Mouse (Mus musculus) intestine, embryonic 14.5 days (tissue): ENCODE data around the gene Atp6v0a1. TPM values are rescaled to one million over a fixed set of nuclear protein-coding genes. Genes with fewer than 3 reads are reported as not detected.

ENCODE experiments used
- ATAC-seq: fragments of 200-750 bp; cut with Nextera tagmentation; replicated peaks from 2 replicates; pipeline ENCODE4 v1.8.0; 2017; ENCODE audit warnings: low read depth, moderate number of reproducible peaks, moderate TSS enrichment, moderate library complexity; ENCODE audit not compliant: low FRiP score, low TSS enrichment
- DNase-seq: peaks from one replicate; pipeline ENCODE4 v3.0.0-alpha.2; 2018; ENCODE audit warnings: low spot score
- H3K27ac ChIP-seq: fragments of 300-500 bp; sonication (generic); 2 replicates; pipeline ENCODE4 v1.5.1; 2014; ENCODE audit warnings: low read depth, mild to moderate bottlenecking, control low read depth
- H3K27me3 ChIP-seq: fragments of 300-500 bp; sonication (generic); replicated peaks from 2 replicates; pipeline ENCODE4 v1.6.1; 2014; ENCODE audit warnings: low read length, control low read depth; ENCODE audit not compliant: control insufficient read depth, insufficient read depth
- H3K36me3 ChIP-seq: fragments of 300-500 bp; sonication (generic); 2 replicates; pipeline ENCODE4 v1.6.1; 2014; ENCODE audit warnings: low read length, control low read depth; ENCODE audit not compliant: control insufficient read depth, insufficient read depth
- H3K4me1 ChIP-seq: fragments of 300-500 bp; sonication (generic); replicated peaks from 2 replicates; pipeline ENCODE4 v1.6.1; 2014; ENCODE audit warnings: low read length, control low read depth, mixed read lengths; ENCODE audit not compliant: control insufficient read depth, insufficient read depth
- H3K4me2 ChIP-seq: fragments of 300-500 bp; sonication (generic); 2 replicates; pipeline ENCODE4 v1.6.1; 2014; ENCODE audit warnings: low read length
- H3K4me3 ChIP-seq: fragments of 300-500 bp; sonication (generic); 2 replicates; pipeline ENCODE4 v1.5.1; 2014; ENCODE audit warnings: low read depth, low read length, control low read depth, mixed read lengths
- H3K9ac ChIP-seq: fragments of 300-500 bp; sonication (generic); 2 replicates; pipeline ENCODE4 v1.6.1; 2014; ENCODE audit warnings: mild to moderate bottlenecking, low read length
- H3K9me3 ChIP-seq: fragments of 300-500 bp; sonication (generic); 2 replicates; pipeline ENCODE4 v1.6.1; 2016; ENCODE audit warnings: low read length, control low read depth; ENCODE audit not compliant: control insufficient read depth
- WGBS: fragments of 180-500 bp; shearing (Covaris S2); extraction: QIAGEN DNeasy Blood & Tissue Kit; methylation state at CpG from one replicate; pipeline ENCODE4 v1.1.7; 2014; 5-methylcytosine and 5-hydroxymethylcytosine counted together
- polyA plus RNA-seq: library from polyadenylated mRNA; unstranded; fragments of >200 nt; fragmentation: Nextera tagmentation; extraction: Ambion mirVana; gene quantifications from 2 replicates; pipeline ENCODE4 v1.2.1, GENCODE M21; 2014

Atp6v0a1 gene
- polyA plus RNA-seq, 1 experiment from 2014 or later: 30.6 TPM

DNA sequence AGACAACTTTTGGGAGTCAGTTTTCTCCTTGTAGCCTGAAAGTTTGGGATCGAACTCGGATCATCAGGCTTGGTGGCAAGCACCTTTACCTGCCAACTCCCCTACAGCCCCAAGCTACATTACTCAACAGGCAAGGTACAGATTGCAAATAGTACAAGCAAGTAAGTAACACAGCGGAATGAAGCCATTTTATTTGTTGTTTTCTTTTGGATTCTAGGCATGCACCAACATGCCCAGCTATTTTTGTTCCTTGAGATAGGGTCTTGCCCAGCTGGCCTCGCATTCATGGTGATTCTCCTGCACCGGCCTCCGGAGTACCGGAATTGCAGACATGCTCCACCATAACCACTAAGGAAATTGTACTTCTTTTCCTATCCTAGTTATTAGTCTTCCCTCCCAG lies 36.0 kb upstream of the Atp6v0a1 start:
- DNase-seq: no peak
- Histone ChIP-seq H3K4me3 (no peak overlapping the region), H3K4me2 (no peak overlapping the region), H3K9me3 (no peaks in the 10 kb centered on the region), H3K9ac (no peak overlapping the region), H3K4me1 (peaks cover 15% of the 10 kb centered on the region), H3K27ac (no peak overlapping the region), H3K36me3 (no peaks in the 10 kb centered on the region), H3K27me3 (peaks cover 14% of the 10 kb centered on the region)
- no peak for ATAC-seq
- WGBS: 97% methylated on average over 7 of the region's 7 CpGs

DNA sequence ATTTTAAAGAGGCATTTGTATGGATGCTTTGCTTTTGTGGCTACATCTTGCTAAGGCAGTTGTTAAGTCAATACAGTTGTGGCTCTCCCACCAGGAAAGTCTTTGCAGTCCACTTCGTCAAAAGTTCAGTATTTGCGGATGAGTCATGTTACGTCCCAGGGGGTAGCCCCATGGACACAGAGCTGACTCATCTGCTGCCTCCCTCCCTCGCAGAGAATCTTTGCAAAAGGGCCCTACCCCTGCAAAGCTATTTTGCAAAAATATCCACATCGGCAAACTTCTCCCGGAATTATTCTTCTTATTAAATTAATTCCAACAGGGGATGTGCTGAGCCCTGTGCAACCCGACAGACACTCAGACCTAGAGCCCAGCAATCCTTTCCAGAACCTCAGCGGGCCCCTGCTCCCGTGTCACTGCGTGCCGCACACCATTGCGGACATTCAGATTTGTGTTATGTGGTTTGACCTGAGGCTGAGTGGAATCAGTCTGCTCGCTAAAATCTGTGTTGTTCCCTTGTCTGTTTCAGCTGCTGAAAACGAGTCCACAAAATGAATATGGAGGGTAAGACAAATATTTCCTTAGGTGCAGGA lies 34.8 kb upstream of the Atp6v0a1 start:
- Histone ChIP-seq H3K4me1 (peaks cover 14% of the 10 kb centered on the region), H3K4me2 (no peak overlapping the region), H3K9me3 (no peaks in the 10 kb centered on the region), H3K27ac (peak overlapping the region; percentile 22; the same call in 1 of the 2 replicates), H3K9ac (no peak overlapping the region), H3K27me3 (peaks cover 14% of the 10 kb centered on the region), H3K36me3 (no peaks in the 10 kb centered on the region), H3K4me3 (no peak overlapping the region)
- 58% methylated on average over 14 of the region's 14 CpGs for WGBS
- DNase-seq (no peak), ATAC-seq (no peak)

GRCm38 (mm10) chr11:100975241-100975640 lies 34.0 kb upstream of the Atp6v0a1 start:
- DNase-seq (no peak), ATAC-seq (no peak)
- peaks cover 14% of the 10 kb centered on the region for H3K27me3 ChIP-seq
- H3K4me3 ChIP-seq: no peak overlapping the region
- WGBS: 48% methylated on average over 7 of the region's 7 CpGs
- H3K36me3 ChIP-seq: no peaks in the 10 kb centered on the region
- H3K27ac ChIP-seq: peak overlapping the region; percentile 57
- no peaks in the 10 kb centered on the region for H3K9me3 ChIP-seq
- peaks cover 14% of the 10 kb centered on the region for H3K4me1 ChIP-seq
- H3K4me2 ChIP-seq: no peak overlapping the region
- no peak overlapping the region for H3K9ac ChIP-seq

DNA sequence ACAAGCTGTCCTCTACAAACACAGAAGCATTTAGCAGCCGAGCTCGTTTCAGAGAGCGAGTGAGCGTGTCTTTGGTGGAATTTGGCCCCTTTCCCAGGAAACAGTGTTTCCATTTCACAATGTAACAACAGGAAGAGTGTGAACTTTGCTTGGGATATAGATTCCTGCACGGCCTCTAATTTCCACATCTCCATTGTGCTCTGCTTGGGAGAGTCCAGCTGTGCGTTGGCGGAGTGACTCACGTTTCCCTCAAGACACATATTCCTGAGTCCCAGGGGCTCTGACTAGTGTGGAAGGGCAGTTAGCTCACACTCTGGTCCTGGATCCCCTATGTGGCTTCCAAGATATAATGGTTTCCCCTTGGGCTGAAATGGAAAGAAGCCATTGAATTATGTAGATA lies 29.4 kb upstream of the Atp6v0a1 start:
- Histone ChIP-seq H3K9ac (no peak overlapping the region), H3K9me3 (no peaks in the 10 kb centered on the region), H3K4me2 (no peak overlapping the region), H3K4me3 (no peak overlapping the region), H3K27me3 (no peaks in the 10 kb centered on the region), H3K4me1 (peaks cover 4% of the 10 kb centered on the region; the same call in 1 of the 2 replicates), H3K27ac (peak overlapping the region; percentile 67), H3K36me3 (no peaks in the 10 kb centered on the region)
- ATAC-seq (no peak), DNase-seq (peak; percentile 57)
- WGBS: 50% methylated on average over 8 of the region's 8 CpGs

GRCm38 (mm10) chr11:100980438-100980837 lies 28.8 kb upstream of the Atp6v0a1 start:
- Histone ChIP-seq H3K27ac (peak overlapping the region; percentile 67), H3K4me2 (no peak overlapping the region), H3K4me3 (no peak overlapping the region), H3K9ac (no peak overlapping the region), H3K4me1 (peaks cover 4% of the 10 kb centered on the region; the same call in 1 of the 2 replicates), H3K27me3 (no peaks in the 10 kb centered on the region), H3K36me3 (no peaks in the 10 kb centered on the region), H3K9me3 (no peaks in the 10 kb centered on the region)
- DNase-seq (no peak), ATAC-seq (no peak)
- WGBS: 78% methylated on average over 1 of the region's 1 CpGs

GRCm38 (mm10) chr11:100981236-100981635 lies 28.0 kb upstream of the Atp6v0a1 start:
- Histone ChIP-seq H3K4me1 (peaks cover 4% of the 10 kb centered on the region; the same call in 1 of the 2 replicates), H3K27ac (no peak overlapping the region), H3K4me2 (no peak overlapping the region), H3K27me3 (no peaks in the 10 kb centered on the region), H3K36me3 (no peaks in the 10 kb centered on the region), H3K4me3 (no peak overlapping the region), H3K9ac (no peak overlapping the region), H3K9me3 (no peaks in the 10 kb centered on the region)
- DNase-seq (no peak), ATAC-seq (no peak)
- 60% methylated on average over 3 of the region's 3 CpGs for WGBS

- peaks cover 4% of the 10 kb centered on the region; the same call in 1 of the 2 replicates for H3K4me1 ChIP-seq
- H3K36me3 ChIP-seq: no peaks in the 10 kb centered on the region
- H3K27ac ChIP-seq: no peak overlapping the region
- no peak for DNase-seq
- H3K27me3 ChIP-seq: no peaks in the 10 kb centered on the region
- ATAC-seq: no peak
- no peak overlapping the region for H3K4me2 ChIP-seq
- 33% methylated on average over 8 of the region's 8 CpGs for WGBS
- no peak overlapping the region for H3K4me3 ChIP-seq
- H3K9me3 ChIP-seq: no peaks in the 10 kb centered on the region
- H3K9ac ChIP-seq: no peak overlapping the region
Observed at GRCm38 (mm10) chr11:100982087-100982486, 27.2 kb upstream of the Atp6v0a1 start.

- H3K27ac ChIP-seq: no peak overlapping the region
- H3K4me2 ChIP-seq: peak overlapping the region; percentile 54
- no peaks in the 10 kb centered on the region for H3K9me3 ChIP-seq
- ATAC-seq: peak; percentile 80
- H3K9ac ChIP-seq: peak overlapping the region; percentile 29; the same call in 1 of the 2 replicates
- peak; percentile 97 for DNase-seq
- H3K36me3 ChIP-seq: no peaks in the 10 kb centered on the region
- H3K27me3 ChIP-seq: no peaks in the 10 kb centered on the region
- 4% methylated on average over 20 of the region's 20 CpGs for WGBS
- H3K4me1 ChIP-seq: peaks cover 4% of the 10 kb centered on the region; the same call in 1 of the 2 replicates
- peak overlapping the region; percentile 28 for H3K4me3 ChIP-seq
Observed at GRCm38 (mm10) chr11:100983125-100983777, 26.0 kb upstream of the Atp6v0a1 start.

DNA sequence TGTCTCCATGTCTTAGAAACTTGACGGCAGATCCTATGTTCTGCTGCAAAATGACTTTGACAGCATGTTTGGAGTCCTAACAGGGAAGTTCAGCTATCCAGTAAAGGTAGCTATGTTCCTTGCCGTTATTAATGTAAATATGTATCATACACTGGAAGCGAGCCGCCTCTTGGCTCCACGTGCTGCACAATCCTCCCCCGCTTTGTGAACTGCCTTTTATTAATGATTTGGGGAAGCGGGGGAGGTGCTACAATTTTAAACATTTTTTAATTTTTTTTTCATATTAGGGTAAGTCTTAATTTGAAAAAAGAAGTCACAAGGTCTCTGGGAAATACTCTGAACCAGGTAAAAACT lies 25.5 kb upstream of the Atp6v0a1 start:
- ATAC-seq: no peak
- no peaks in the 10 kb centered on the region for H3K9me3 ChIP-seq

More for the DNA sequence above, 25.5 kb upstream of the Atp6v0a1 start:
- Histone ChIP-seq H3K27me3 (no peaks in the 10 kb centered on the region), H3K4me3 (no peak overlapping the region), H3K36me3 (no peaks in the 10 kb centered on the region), H3K9ac (no peak overlapping the region), H3K4me2 (no peak overlapping the region), H3K27ac (no peak overlapping the region), H3K4me1 (peaks cover 4% of the 10 kb centered on the region; the same call in 1 of the 2 replicates)
- 62% methylated on average over 7 of the region's 7 CpGs for WGBS
- no peak for DNase-seq
